Mouse (Mus musculus) ovary, postnatal 10 days (tissue): Measurements from ENCODE around the gene Kynu.
A peak's percentile ranks its signal among the peaks of the same experiment; 100 is the strongest.

Experiments
- DNase-seq: peaks from one replicate; pipeline ENCODE4 v3.0.0; 2022; ENCODE audit warnings: low spot score

Gene Kynu

DNA sequence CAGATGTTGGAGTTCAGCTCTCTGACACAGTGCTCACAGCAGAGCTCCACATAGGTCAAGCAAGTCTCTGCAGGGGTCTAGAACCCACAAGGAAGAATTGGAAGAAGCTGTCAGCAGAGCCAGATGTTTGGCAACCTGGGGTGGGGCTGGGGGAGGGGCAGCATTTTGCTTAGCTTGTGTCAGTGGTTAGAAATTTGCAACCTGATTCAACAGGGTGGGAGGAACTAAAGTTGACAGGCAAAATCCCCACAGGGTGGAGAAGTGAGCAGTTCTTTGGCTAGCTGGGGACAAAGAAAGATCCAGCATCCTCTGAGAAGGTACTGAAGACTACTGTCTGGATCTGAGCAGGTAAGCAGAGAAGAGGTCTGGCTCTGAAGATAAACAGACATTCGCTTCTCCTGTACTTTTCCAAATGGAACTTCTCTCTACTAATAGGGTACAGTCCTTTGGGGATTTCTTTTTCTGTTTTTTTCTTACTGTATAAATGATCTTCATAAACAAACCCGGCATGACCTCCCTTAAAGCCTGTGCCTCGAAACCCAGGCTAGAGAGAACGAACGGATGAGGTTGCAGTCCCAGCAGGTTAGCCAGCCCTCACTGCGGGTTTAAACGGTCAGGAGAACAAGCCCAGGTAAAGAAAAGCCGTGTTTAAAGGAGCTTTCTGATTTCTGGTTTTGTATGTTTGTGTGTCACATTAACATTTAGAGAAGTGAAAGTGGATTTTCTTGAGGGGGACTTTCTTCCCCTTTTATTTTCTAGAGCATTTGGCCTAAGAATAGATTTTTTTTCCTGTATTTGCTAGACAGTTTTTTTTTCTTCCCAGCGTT, at the start of gene Kynu:
Gene Kynu, plus strand, starts transcription at position 268 of the 827 bp plus-strand sequence.
- no peak for DNase-seq

DNA sequence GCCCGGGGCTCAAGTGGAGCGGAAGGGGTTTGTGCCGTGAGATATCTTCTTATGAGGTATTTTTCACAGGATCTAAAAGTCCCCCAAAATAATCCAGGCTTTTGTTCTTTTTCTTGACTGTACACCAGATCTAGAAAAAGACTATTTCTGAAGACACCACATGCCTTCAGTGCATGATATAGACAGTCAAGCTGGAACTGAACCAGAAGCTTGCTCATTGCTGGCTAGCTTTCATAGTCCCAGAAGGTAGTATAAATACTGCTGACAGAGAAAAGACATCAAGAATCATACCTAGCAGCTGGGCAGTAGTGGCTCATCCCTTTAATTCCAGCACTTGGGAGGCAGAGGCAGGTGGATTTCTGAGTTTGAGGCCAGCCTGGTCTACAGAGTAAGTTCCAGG, 48.9 kb upstream of the Kynu start:
- DNase-seq, result no peak

GRCm38 (mm10) chr2:43513852-43514251, 41.3 kb upstream of the Kynu start:
- DNase-seq, result no peak

GRCm38 (mm10) chr2:43534417-43534816, 20.7 kb upstream of the Kynu start:
- no peak for DNase-seq

- DNase-seq, result no peak
Measured at GRCm38 (mm10) chr2:43542615-43543014, 12.5 kb upstream of the Kynu start.

- DNase-seq, result no peak
Measured at GRCm38 (mm10) chr2:43545665-43546064, 9.5 kb upstream of the Kynu start.

GRCm38 (mm10) chr2:43546448-43546847, 8.7 kb upstream of the Kynu start:
- no peak for DNase-seq

DNA sequence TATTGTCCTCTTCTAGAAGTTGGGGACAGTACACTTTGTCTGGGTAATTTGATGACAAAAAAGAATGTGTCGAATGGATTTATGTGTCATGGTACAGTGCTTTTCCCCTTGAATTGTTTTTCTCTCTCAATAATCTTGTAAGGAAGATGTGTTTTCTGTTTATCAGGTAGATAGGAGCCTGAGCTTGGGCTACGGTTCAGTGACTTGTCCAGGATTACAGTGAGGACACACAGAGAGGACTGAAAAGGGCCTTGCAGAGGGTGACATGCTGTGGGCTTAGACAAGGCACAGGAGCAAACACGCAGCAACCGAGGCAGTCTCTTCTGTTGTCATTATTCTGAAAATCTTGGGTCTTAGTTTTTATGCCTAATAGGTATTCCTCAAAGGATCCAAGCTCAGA, 913 bp upstream of the Kynu start:
- no peak for DNase-seq

GRCm38 (mm10) chr2:43555889-43556285, 758 bp downstream of the Kynu start:
- DNase-seq, result no peak

- DNase-seq, result no peak
Measured at GRCm38 (mm10) chr2:43556985-43557384, 1.9 kb downstream of the Kynu start.

- no peak for DNase-seq
Measured at GRCm38 (mm10) chr2:43561209-43561608, 6.1 kb downstream of the Kynu start.

- no peak for DNase-seq
Measured at GRCm38 (mm10) chr2:43562779-43563178, 7.7 kb downstream of the Kynu start.

DNA sequence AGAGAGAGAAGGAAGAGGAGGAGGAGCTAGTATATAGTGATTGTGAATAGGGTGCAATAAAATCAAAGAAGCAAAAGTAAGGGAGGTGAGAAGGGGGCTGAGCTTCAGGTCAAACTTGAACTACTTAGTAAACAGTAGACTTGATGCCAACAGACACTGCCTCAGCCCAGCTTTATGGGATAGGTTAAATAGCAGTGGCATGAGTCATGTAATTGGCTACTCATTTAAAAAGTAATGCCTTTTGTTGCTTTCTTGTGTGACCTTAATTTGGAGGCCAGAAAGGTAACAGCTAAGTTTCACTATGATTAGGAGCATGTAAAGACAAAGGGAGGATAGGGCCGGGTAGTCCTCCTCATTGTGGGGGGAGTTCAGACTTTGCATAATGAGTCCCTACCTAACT, 13.3 kb downstream of the Kynu start:
- DNase-seq, result no peak

GRCm38 (mm10) chr2:43573526-43573925, 18.4 kb downstream of the Kynu start:
- DNase-seq, result no peak

DNA sequence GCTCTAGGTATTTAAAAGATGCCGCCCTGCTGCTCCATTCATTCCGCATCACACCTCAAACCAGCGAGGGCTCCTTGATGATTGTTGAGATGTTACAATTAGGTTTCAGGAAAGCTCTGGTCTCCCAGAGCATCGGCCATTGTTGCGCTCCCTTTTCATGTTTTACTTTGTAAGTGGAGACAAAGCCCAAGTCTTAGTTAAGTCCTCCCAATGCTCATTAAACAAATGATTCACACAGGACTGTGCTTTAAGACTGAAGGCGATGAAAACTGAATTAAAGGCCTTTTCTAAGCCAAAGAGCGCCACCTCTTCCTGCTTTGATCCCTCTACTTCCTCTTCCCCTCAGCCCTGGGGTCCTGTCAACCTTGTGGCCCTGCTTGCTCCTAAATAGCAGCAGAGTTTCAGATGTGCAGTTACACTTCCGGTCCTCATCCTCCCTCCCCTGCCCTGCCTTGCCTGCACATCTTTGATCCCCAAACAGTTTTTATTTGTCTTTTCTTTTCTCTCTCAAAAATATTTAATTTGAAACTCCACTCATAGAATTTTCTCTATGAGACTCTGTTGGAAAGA, 28.2 kb downstream of the Kynu start:
- no peak for DNase-seq

GRCm38 (mm10) chr2:43585508-43585907, 30.4 kb downstream of the Kynu start:
- no peak for DNase-seq

DNA sequence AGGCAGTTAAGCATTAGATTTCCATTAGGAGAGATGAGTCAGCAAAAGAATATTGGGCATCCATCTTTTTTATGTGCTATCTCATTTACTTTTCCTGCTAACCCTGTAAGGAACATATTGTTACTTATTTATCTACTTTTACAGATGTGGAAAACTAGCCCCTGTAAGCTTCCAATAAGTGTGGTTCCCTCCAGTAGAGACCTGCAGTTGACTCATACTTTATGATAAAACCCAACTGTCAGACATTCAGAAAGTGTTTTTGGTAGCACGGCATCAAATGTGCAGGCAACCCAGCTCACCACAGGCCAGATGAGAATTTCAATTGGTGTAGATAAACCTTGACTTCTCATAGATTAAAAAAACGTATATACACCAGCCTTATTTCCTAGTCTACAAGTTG, 32.7 kb downstream of the Kynu start:
- no peak for DNase-seq

DNA sequence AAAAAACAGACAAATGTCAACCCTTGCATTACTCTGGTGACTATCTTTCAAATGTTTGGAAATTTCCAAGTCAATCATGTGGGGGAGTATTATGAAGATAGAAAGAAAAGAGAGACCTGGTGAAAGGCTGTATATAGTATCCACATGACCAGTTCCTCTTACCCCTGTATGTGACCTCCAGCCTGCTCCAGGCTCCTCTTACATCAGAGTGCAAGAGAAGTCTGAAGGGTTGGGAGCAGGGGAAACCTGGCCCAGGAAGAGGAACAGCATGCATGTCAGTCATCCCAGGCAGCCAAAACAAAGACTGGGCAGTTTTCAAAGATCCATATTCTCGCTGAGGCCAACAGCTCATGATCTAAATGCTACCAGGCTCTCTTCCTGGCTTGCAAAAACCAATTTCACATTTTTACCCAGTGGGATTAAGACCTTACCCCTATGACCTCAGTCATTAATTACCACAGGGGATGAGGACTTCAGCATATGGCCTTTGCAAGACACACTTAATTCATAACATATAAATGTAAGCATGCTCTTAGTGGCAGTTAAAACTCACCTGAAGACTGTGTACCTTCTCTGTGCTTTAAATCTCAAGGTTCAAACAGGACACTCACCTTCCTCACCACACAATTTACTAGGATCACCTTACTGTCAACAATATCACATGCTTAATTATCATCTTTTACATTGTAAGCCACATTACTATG, 37.0 kb downstream of the Kynu start:
- no peak for DNase-seq

- DNase-seq, result peak; percentile 3
Measured at GRCm38 (mm10) chr2:43613571-43613970, 58.4 kb downstream of the Kynu start.

GRCm38 (mm10) chr2:43621140-43621539, 66.0 kb downstream of the Kynu start:
- no peak for DNase-seq

GRCm38 (mm10) chr2:43622844-43623243, 67.7 kb downstream of the Kynu start:
- no peak for DNase-seq

GRCm38 (mm10) chr2:43631786-43632185, 76.7 kb downstream of the Kynu start:
- DNase-seq, result no peak

DNA sequence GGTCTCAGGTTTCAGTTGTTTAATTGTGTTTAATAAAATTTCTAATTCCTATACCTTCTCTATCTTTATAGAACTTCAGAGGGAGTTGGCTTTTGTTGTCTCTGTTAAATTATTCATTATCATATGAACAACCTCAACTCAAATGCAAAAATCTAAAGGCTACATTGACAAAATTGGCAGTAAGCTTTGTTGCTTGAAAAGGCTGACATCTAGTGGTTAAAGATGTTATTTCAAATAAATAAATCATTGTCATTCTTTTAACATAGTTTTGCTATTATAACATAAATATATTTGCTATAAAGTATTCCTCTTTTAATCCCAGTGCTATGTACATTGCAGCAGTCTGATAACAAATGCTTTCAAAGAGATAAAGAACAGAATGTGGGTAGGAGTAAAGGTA, 81.4 kb downstream of the Kynu start:
- DNase-seq, result no peak
